Mouse (Mus musculus) bone marrow macrophage, adult 2 months (primary cell): ENCODE results near the gene Ampd3. TPM values are rescaled to one million over a fixed set of nuclear protein-coding genes. Genes with fewer than 3 reads are reported as not detected.

Experiments
- H3K27ac ChIP-seq: 2 replicates; pipeline ENCODE4 v1.5.1; 2012; ENCODE audit warnings: low read depth, low read length; ENCODE audit not compliant: insufficient read depth
- H3K4me1 ChIP-seq: 2 replicates; pipeline ENCODE4 v1.6.1; 2012; ENCODE audit warnings: low read length; ENCODE audit not compliant: control insufficient read depth, insufficient read depth
- H3K4me3 ChIP-seq: 2 replicates; pipeline ENCODE4 v1.5.1; 2012; ENCODE audit warnings: mild to moderate bottlenecking, low read length, moderate library complexity; ENCODE audit not compliant: insufficient read depth
- CTCF ChIP-seq: IDR thresholded peaks from 2 replicates; pipeline ENCODE4 v1.5.1; 2012; ENCODE audit warnings: low read depth, mild to moderate bottlenecking, low read length, moderate library complexity
- POLR2A ChIP-seq: IDR thresholded peaks from 2 replicates; pipeline ENCODE4 v1.6.1; 2012; ENCODE audit warnings: mild to moderate bottlenecking, low read depth, low read length, borderline replicate concordance
- polyA plus RNA-seq: library from polyadenylated mRNA; stranded (reverse); fragments of >200 nt; gene quantifications from 2 replicates; pipeline ENCODE4 v1.2.4, GENCODE M21; 2012; ENCODE audit not compliant: missing spikeins, insufficient read depth, insufficient read length

The Ampd3 gene
- polyA plus RNA-seq, 1 experiment = 44.5 TPM

- Histone ChIP-seq H3K4me1 (no peaks in the 10 kb centered on the region), H3K4me3 (no peak overlapping the region), H3K27ac (no peak overlapping the region)
- TF ChIP-seq POLR2A (no peak), CTCF (no peak)
Observed at GRCm38 (mm10) chr7:110810995-110811394, 43.0 kb downstream of the Ampd3 start.

- Histone ChIP-seq H3K4me3 (no peak overlapping the region), H3K27ac (no peak overlapping the region), H3K4me1 (no peaks in the 10 kb centered on the region)
- TF ChIP-seq CTCF (no peak), POLR2A (no peak)
Observed at GRCm38 (mm10) chr7:110811529-110811928, 43.5 kb downstream of the Ampd3 start.

DNA sequence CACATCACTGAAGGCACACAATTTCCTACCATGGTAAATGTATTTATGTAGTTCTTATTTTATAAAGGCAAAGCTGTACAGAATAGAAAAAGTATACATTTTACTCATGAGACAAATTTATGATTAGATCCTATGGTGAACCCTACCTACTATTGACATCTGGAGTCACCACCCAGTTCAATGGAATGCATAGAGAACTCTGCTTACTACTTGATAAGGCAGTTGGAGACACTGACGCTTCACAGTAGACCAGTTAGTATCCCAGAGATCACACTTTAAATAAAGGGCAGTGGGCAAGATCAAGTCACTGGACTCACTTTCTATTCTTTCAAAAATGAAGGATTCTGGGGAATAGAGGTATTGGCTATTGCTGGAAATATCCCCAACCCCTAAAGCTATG is 46.0 kb downstream of the Ampd3 start:
- TF ChIP-seq POLR2A (no peak), CTCF (no peak)
- no peak overlapping the region for H3K4me3 ChIP-seq
- H3K4me1 ChIP-seq = no peaks in the 10 kb centered on the region
- H3K27ac ChIP-seq = no peak overlapping the region

DNA sequence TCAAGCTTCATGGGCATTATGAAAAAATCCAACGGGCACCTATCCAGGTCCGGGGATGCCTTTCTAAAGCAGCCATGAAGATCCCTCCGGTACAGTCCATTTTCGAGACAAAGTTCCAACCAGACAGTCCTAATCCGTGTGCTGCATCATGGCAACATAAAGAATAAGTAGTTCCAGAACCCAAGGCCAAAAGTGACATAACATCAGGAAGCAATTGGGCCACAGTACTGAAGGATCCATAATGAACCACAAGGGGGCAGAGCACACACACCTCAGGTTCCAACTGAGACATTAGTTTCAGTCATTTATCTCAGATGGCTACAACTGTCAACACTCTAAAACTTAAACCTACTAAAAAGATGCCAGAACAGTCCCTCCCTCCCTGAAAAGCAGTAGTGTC is 48.0 kb downstream of the Ampd3 start:
- Histone ChIP-seq H3K27ac (no peak overlapping the region), H3K4me1 (peaks cover 2% of the 10 kb centered on the region), H3K4me3 (no peak overlapping the region)
- TF ChIP-seq CTCF (no peak), POLR2A (no peak)

GRCm38 (mm10) chr7:110818206-110818605 is 50.2 kb downstream of the Ampd3 start:
- no peak overlapping the region for H3K4me3 ChIP-seq
- H3K4me1 ChIP-seq = peaks cover 20% of the 10 kb centered on the region
- no peak overlapping the region for H3K27ac ChIP-seq
- TF ChIP-seq CTCF = no peak
- TF ChIP-seq POLR2A = no peak

DNA sequence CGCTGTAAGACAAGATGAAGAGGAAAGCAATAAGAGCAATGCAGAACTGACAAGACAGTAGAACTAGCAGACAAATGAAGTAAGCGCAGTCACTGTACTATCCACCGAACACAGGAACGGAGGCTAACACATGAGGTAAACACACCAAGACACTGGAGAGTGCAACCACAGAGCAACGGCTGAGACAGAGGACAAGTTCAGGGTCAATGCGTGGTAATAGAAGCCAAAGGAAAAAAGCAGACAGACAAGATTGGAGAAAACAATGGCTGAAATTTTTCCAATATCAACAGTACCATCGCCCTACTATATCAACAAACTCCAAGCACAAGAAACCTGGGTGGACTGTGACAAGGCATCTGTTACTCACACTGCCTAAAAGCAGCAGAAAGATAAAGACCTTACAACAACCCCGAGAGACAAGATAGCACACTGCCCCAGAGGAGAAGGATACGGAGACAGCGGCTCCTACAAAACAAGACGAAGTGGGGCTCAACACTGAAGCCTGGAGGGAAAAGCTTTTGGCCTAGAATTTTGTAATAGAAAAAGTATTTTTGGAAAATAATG is 50.9 kb downstream of the Ampd3 start:
- TF ChIP-seq POLR2A (no peak), CTCF (no peak)
- H3K4me3 ChIP-seq = no peak overlapping the region
- no peak overlapping the region for H3K27ac ChIP-seq
- peaks cover 27% of the 10 kb centered on the region for H3K4me1 ChIP-seq

DNA sequence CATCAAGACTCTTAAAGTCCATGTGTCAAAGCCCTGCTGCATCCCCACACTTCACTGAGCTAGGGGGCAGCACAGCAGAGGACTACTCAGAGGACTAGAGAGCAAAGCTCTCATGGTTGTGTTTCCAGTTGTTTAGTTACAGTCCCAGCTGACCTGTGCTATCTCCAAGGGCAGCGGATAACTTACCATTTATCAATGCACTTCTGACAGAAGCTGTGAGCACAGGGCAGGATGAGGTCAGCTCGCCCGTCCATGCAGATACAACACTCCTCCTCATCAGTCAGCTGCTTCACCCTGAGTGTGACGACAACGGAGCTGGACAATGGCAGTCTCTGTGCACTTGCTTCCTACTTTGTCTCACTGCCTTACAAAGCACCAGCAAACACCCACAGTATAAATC is 53.1 kb downstream of the Ampd3 start:
- Histone ChIP-seq H3K27ac (no peak overlapping the region), H3K4me3 (no peak overlapping the region), H3K4me1 (peaks cover 42% of the 10 kb centered on the region)
- TF ChIP-seq CTCF (no peak), POLR2A (no peak)

- H3K4me3 ChIP-seq = no peak overlapping the region
- H3K4me1 ChIP-seq = peaks cover 42% of the 10 kb centered on the region
- TF ChIP-seq CTCF (no peak), POLR2A (no peak)
- 0 out of 2 replicates have a peak overlapping the region, but pooled peaks have one; percentile 16 for H3K27ac ChIP-seq
Observed at GRCm38 (mm10) chr7:110821653-110822052, 53.6 kb downstream of the Ampd3 start.

DNA sequence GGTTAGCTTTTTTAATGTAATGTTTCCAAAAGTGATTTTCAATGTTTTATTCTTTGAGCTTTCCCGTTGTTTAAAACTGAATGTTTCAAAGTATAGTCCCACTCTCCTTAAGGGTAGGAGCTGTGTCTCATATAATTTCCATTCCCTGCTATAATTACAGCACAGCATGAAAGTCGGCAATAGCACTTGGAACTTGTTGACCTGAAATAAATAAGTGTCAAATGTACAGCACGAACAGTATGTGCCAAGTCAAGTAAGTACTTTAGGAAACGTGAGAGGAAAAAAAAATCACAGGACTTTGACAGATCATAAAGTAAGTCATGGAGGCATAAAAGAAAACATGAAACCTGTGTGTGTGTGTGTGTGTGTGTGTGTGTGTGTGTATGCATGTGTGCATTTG is 54.0 kb downstream of the Ampd3 start:
- H3K27ac ChIP-seq = no peak overlapping the region
- TF ChIP-seq CTCF = no peak
- TF ChIP-seq POLR2A = no peak
- peaks cover 42% of the 10 kb centered on the region for H3K4me1 ChIP-seq
- no peak overlapping the region for H3K4me3 ChIP-seq

GRCm38 (mm10) chr7:110823076-110823475 is 55.1 kb downstream of the Ampd3 start:
- Histone ChIP-seq H3K4me3 (no peak overlapping the region), H3K27ac (peak overlapping the region; percentile 83), H3K4me1 (peaks cover 42% of the 10 kb centered on the region)
- TF ChIP-seq CTCF = no peak
- TF ChIP-seq POLR2A = no peak

DNA sequence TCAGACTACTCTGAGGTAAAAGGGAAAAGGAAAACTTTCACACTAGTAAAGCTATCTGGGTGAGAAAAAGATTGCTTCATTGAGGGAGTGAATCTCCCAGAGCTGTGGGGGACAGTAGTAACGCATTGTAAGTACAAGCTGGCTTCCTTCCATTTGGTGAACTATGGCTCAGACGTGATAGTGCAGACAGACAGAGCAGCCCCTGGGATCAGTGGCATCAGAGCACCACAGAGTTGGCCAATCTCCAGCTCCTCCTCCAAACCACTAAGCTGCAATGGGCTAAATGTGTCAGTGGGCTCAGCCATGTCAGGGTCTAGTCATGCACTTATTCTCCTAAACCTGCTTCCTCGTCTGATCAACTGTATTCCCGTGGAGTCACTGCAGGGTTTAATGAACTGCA is 55.6 kb downstream of the Ampd3 start:
- Histone ChIP-seq H3K4me1 (peaks cover 42% of the 10 kb centered on the region), H3K27ac (peak overlapping the region; percentile 83), H3K4me3 (no peak overlapping the region)
- TF ChIP-seq CTCF (no peak), POLR2A (no peak)
